Mouse (Mus musculus): Measurements from ENCODE around the gene Map2k6.

GRCm38 (mm10) chr11:110405607-110406006 lies 6.7 kb downstream of the Map2k6 start:
- TF ChIP-seq POLR2A (IDR thresholded peaks at IDR 0.05; ENCODE audit: insufficient read length, low read depth) (no peak), USF1 (IDR thresholded peaks at IDR 0.05; ENCODE audit: low read depth) (no peak), TCF3 (IDR thresholded peaks at IDR 0.05; ENCODE audit: insufficient read length, low read depth) (no peak), MYOG (IDR thresholded peaks at IDR 0.05; ENCODE audit: control insufficient read depth in 1 of 3, insufficient read depth in 1 of 3, insufficient read length in 2 of 3, low read depth in 2 of 3) (no peak), MAX (IDR thresholded peaks at IDR 0.05; ENCODE audit: low read depth) (no peak), SRF (IDR thresholded peaks at IDR 0.05; ENCODE audit: control insufficient read depth, insufficient read length, low read depth) (no peak), E2F4 (IDR thresholded peaks at IDR 0.05; ENCODE audit: insufficient read depth) (no peak)
